Mouse (Mus musculus) spleen, adult 2 months (tissue): ENCODE measurements around the gene Nfu1.

Experiments
- CTCF ChIP-seq: fragments of 200-500 bp; IDR thresholded peaks from 2 replicates; pipeline ENCODE4 v1.5.1; 2011; ENCODE audit warnings: mild to moderate bottlenecking, inconsistent platforms; ENCODE audit not compliant: insufficient read depth, insufficient read length, insufficient replicate concordance; ENCODE audit errors: extremely low read depth
- POLR2A ChIP-seq: fragments of 200-500 bp; IDR thresholded peaks from 2 replicates; pipeline ENCODE4 v1.6.1; 2011; ENCODE audit warnings: low read depth, low read length, inconsistent platforms

DNA sequence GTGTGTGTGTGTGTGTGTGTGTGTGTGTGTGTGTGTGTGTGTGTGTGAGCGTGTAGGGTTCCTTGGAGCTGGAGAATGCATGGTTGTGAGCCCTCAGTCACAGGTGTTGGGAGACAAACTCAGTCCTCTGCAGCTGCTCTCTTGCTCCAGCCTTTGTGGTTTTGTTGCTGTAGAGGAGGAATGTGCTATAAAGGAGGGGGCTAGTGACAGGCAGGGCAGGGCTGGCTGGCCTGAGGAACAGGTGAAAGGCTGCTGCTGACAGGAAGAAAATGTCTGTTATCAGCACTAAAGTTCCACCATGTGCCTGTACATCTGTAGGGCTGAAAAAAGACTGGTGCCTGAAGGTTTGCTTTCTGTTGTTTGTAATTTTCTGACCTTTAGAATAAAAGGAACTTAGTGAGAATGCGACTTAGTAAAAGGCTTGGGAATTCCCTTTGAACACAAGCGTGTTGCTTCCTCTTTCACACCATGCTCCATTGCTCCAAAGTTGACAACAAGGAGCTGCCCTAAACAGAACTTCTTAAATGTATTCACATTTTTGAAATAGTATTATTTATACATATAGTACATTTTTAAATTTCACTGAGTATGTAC lies 66.2 kb downstream of the Nfu1 start:
- no peak for TF ChIP-seq CTCF
- TF ChIP-seq POLR2A = no peak
